Mouse (Mus musculus) forebrain, embryonic 14.5 days (tissue): ENCODE results near the gene Fgfrl1. TPM values are rescaled to one million over a fixed set of nuclear protein-coding genes. Genes with fewer than 3 reads are reported as not detected.
"Not testable (repeated sequence)": the region's sequence is repeated elsewhere in the genome, so short reads cannot be mapped to it uniquely, and the experiment has no call there.

Experiments
- ATAC-seq: fragments of 200-750 bp; cut with Nextera tagmentation; 2 replicates; pipeline ENCODE4 v1.8.0; 2017; ENCODE audit warnings: mild to moderate bottlenecking, moderate library complexity
- DNase-seq: peaks from one replicate; pipeline ENCODE4 v3.0.0-alpha.2; 2015; ENCODE audit warnings: low spot score
- H3K27ac ChIP-seq: fragments of 300-500 bp; sonication (generic); 2 replicates; pipeline ENCODE4 v1.5.1; 2014; ENCODE audit warnings: low read depth, mild to moderate bottlenecking, control low read depth, low read length, moderate library complexity
- H3K27me3 ChIP-seq: fragments of 300-500 bp; sonication (generic); replicated peaks from 2 replicates; pipeline ENCODE4 v1.6.1; 2014; ENCODE audit warnings: low read length, control low read depth, mixed read lengths; ENCODE audit not compliant: control insufficient read depth, insufficient read depth
- H3K36me3 ChIP-seq: fragments of 300-500 bp; sonication (generic); 2 replicates; pipeline ENCODE4 v1.6.1; 2014; ENCODE audit warnings: low read length, control low read depth; ENCODE audit not compliant: control insufficient read depth, insufficient read depth
- H3K4me1 ChIP-seq: fragments of 300-500 bp; sonication (generic); 2 replicates; pipeline ENCODE4 v1.6.1; 2014; ENCODE audit warnings: antibody characterized with exemption, low read length, control low read depth; ENCODE audit not compliant: control insufficient read depth, insufficient read depth
- H3K4me2 ChIP-seq: fragments of 300-500 bp; sonication (generic); 2 replicates; pipeline ENCODE4 v1.6.1; 2014; ENCODE audit warnings: mild to moderate bottlenecking, control low read depth, low read length
- H3K4me3 ChIP-seq: fragments of 300-500 bp; sonication (generic); 2 replicates; pipeline ENCODE4 v1.5.1; 2014; ENCODE audit warnings: low read depth, low read length, control low read depth
- H3K9ac ChIP-seq: fragments of 300-500 bp; sonication (generic); 2 replicates; pipeline ENCODE4 v1.6.1; 2014; ENCODE audit warnings: mild to moderate bottlenecking, low read length, control low read depth, moderate library complexity
- H3K9me3 ChIP-seq: fragments of 300-500 bp; sonication (generic); replicated peaks from 2 replicates; pipeline ENCODE4 v1.6.1; 2016; ENCODE audit warnings: low read length, control low read depth, mixed read lengths; ENCODE audit not compliant: control insufficient read depth
- WGBS: fragments of 180-500 bp; shearing (Covaris S2); extraction: QIAGEN DNeasy Blood & Tissue Kit; methylation state at CpG from one replicate; pipeline ENCODE4 v1.1.7; 2014; 5-methylcytosine and 5-hydroxymethylcytosine counted together
- polyA plus RNA-seq: library from polyadenylated mRNA; unstranded; fragments of >200 nt; fragmentation: Nextera tagmentation; extraction: Ambion mirVana; gene quantifications from 2 replicates; pipeline ENCODE4 v1.2.1, GENCODE M21; 2014

The Fgfrl1 gene
- polyA plus RNA-seq, 1 experiment from 2014 or later, result 4.3 TPM

- no peak for ATAC-seq
- Histone ChIP-seq H3K9ac (no peak overlapping the region), H3K27me3 (no peaks in the 10 kb centered on the region), H3K27ac (no peak overlapping the region), H3K4me1 (no peaks in the 10 kb centered on the region), H3K4me3 (no peak overlapping the region), H3K4me2 (no peak overlapping the region), H3K9me3 (no peaks in the 10 kb centered on the region), H3K36me3 (no peaks in the 10 kb centered on the region)
- peak; percentile 5 for DNase-seq
- 63% methylated on average over 2 of the region's 2 CpGs for WGBS
These were observed 51.7 kb downstream of the Fgfrl1 start for GRCm38 (mm10) chr5:108743856-108744255.

DNA sequence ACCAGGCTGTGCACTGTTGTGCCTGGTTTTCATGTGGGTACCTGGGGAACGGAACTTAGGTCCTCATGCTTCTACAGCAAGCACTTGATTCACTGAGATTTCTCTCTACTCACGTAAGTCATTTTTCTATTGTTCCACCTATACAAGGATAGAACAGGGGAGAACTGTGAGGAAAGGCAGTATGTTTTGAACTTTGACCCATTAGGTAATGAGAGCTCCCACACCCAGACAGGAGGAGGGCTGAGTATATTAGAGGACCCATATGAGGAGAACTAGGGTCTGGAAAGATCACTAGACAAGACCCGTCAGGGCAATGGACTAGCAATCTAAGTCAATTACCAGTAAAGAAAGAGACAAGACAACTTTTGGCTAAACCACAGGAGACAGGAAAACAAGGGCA, 52.4 kb downstream of the Fgfrl1 start:
- H3K36me3 ChIP-seq, result no peaks in the 10 kb centered on the region
- WGBS, result 87% methylated on average over 3 of the region's 3 CpGs
- H3K4me1 ChIP-seq, result no peaks in the 10 kb centered on the region
- H3K4me3 ChIP-seq, result no peak overlapping the region
- ATAC-seq (no peak), DNase-seq (no peak)
- H3K9me3 ChIP-seq, result no peaks in the 10 kb centered on the region
- no peaks in the 10 kb centered on the region for H3K27me3 ChIP-seq
- no peak overlapping the region for H3K27ac ChIP-seq
- no peak overlapping the region for H3K4me2 ChIP-seq
- no peak overlapping the region for H3K9ac ChIP-seq

DNA sequence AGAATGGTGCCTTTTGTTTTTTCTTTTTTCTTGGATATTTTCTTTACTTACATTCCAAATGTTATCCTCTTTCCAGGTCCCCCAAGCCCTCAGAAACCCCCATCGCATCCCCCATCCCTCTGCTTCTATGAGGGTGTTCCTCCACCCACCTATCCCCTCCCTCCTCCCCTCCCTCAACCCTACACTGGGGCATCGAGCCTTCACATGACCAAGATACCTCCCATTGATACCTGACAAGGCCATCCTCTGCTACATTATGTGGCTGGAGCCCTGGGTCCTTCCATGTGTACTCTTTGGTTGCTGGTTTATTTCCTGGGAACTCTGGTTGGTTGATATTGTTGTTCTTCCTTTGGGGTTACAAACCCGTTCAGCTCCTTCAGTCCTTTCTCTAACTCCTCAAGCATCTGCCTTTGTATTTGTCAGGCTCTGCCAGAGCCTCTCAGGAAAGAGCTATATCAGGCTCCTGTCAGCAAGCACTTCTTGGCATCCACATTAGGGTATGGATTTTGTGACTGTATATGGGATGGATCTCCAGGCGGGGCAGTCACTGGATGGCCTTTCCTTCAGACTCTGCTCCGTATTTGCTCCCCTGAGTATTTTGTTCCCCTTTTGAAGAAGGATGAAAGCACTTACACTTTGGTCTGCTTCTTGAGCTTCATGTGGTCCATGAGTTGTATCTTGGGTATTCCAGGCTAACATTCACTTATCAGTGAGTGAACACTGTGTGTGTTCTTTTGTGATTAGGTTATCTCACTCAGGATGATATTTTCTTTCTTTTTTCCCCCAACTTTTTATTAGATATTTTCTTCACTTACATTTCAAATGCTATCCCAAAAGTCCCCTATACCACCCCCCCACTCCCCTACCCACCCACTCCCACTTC, 58.4 kb downstream of the Fgfrl1 start:
- H3K36me3 ChIP-seq, result no peaks in the 10 kb centered on the region
- no peak overlapping the region for H3K4me3 ChIP-seq
- ATAC-seq (no peak), DNase-seq (no peak)
- WGBS, result 86% methylated on average over 5 of the region's 5 CpGs
- no peaks in the 10 kb centered on the region for H3K27me3 ChIP-seq
- no peak overlapping the region for H3K4me2 ChIP-seq
- H3K9ac ChIP-seq, result no peak overlapping the region
- H3K9me3 ChIP-seq, result no peaks in the 10 kb centered on the region
- H3K4me1 ChIP-seq, result no peaks in the 10 kb centered on the region
- no peak overlapping the region for H3K27ac ChIP-seq

GRCm38 (mm10) chr5:108751258-108751657, 59.1 kb downstream of the Fgfrl1 start:
- not testable (repeated sequence) for H3K4me3 ChIP-seq, H3K4me1 ChIP-seq, H3K4me2 ChIP-seq, H3K27me3 ChIP-seq, H3K9me3 ChIP-seq, DNase-seq, H3K9ac ChIP-seq, H3K27ac ChIP-seq, H3K36me3 ChIP-seq, ATAC-seq
- 87% methylated on average over 4 of the region's 4 CpGs for WGBS

Other genes with a start within 250 kb of the Fgfrl1 start
- gene Mfsd7a, start 243.5 kb upstream of the Fgfrl1 start, polyA plus RNA-seq, result 0.06 and 0.09 TPM in 2 replicates
- gene Pcgf3, start 231.2 kb upstream of the Fgfrl1 start, polyA plus RNA-seq, result 27.7 and 35.9 TPM in 2 replicates
- 65.1 and 90.1 TPM in 2 replicates for gene Cplx1, start 142.4 kb upstream of the Fgfrl1 start, polyA plus RNA-seq
- gene Gak, start 62.6 kb upstream of the Fgfrl1 start, polyA plus RNA-seq, result 45.5 and 50.6 TPM in 2 replicates
- gene Tmem175, start 62.6 kb upstream of the Fgfrl1 start, polyA plus RNA-seq, result 29.4 and 32.3 TPM in 2 replicates
- 5.7 and 7.0 TPM in 2 replicates for gene Idua, start 32.1 kb upstream of the Fgfrl1 start, polyA plus RNA-seq
- gene Dgkq, start 22.7 kb upstream of the Fgfrl1 start, polyA plus RNA-seq, result 9.1 and 15.6 TPM in 2 replicates
- gene Slc26a1, start 16.8 kb upstream of the Fgfrl1 start, polyA plus RNA-seq, result 2.1 and 2.2 TPM in 2 replicates
- not detected in 2 replicates for gene Rnf212, start 82.6 kb downstream of the Fgfrl1 start, polyA plus RNA-seq
- gene Tmed11, start 103.0 kb downstream of the Fgfrl1 start, polyA plus RNA-seq, result not detected in 2 replicates
- not detected in 2 replicates for gene Vmn2r8, start 116.5 kb downstream of the Fgfrl1 start, polyA plus RNA-seq
- gene Vmn2r9, start 160.2 kb downstream of the Fgfrl1 start, polyA plus RNA-seq, result not detected in 2 replicates